Mouse (Mus musculus): ENCODE results near the gene Gpr22.

Gene Gpr22

DNA sequence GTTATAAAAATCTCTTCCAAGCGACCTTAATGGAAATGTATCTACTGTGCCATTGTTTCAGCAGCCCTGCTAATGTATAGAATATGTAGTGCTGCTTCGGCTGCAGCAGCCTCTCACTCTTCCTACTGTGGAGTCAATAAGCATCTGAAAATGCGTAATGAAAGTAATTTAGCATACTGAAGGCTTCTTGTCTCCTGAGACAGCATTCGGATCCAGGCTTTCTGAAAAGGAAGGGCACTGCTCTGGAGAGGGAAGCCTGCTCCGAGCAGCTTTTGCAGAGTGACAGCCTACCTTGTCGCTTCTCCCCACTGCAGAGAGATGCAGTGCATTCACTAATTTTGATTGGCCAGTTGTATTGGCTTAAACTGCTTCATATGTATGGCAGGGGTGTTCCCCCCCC lies at the start of gene Gpr22:
Gene Gpr22, minus strand, starts transcription at position 348 of the 400 bp plus-strand sequence.
- DNase-seq, result peak; percentile 90

DNA sequence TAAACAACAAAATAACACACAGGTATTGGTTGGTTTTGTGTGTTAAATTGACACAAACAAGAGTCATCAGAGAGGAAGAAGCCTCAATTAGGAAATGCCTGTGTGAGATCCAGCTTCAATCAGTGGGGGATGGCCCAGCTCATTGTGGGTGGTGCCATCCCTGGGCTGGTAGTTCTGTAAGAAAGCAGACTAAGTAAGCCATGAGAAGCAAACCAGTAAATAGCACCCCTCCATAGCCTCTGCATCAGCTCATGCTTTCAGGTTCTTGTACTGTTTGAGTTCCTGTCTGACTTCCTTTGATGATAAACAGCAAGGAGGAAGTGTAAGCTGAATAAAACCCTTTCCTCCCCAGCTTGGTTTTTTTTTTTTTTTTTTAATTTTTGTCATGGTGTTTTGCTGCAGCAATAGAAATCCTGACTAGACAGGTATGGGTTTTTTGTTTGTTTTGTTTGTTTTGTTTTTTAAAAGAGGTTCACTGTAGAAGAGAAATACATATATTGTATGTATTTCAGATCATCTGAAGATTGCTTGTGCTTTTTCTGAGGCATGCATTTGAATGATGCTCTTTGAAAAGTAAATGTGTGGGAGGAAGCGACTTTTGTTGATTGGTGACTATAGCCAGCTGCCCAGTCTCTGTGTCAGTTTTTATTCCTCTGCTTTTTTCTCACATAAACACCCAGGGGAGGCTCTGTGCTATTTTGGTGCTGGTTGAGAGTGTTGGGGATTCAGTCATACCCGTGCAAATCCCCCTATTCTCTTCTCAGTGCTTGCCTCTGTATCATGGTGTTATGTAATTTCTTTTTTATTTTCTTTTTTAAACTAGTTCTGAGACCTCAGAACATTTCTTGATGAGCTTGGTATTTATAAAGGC lies 42.4 kb upstream of the Gpr22 start:
- DNase-seq, result no peak

DNA sequence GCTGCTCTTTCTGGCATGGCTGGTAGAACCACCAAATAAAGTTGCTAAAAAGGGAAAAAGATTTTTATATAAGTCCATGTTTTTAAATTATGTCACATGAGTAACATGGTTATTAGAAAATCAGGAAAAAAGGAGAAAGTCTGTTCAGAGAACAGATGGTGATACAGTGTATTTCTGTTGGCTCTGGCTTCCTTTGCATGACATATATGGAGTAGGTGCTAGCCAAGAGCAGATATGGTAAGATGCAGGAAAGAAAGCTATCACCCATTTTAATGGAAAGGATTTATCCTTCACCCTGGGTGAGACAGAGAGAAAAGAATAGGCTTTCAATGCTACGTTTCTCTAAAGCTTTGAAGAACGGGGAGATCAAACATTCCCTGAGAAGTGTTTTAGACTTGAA lies 40.7 kb upstream of the Gpr22 start:
- peak; percentile 38 for DNase-seq

DNA sequence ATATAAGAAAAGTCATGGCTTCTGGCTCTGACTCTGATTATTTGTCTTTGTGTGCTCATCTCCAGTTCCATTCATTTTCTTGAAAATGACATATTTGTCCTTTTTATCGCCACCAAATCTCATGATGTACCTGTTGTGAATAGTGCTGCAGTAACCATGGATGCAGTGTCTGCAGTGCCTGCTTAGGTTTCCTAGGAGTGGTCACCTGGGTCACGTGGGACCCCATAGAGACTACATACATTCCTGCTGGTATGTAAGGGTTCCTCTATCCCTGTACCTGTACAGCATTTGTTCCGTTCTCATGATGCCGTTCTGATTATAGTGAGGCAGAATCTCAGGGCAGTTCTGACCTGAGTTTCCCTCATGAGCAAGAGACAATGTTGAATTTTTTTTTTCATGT lies 36.1 kb upstream of the Gpr22 start:
- no peak for DNase-seq

DNA sequence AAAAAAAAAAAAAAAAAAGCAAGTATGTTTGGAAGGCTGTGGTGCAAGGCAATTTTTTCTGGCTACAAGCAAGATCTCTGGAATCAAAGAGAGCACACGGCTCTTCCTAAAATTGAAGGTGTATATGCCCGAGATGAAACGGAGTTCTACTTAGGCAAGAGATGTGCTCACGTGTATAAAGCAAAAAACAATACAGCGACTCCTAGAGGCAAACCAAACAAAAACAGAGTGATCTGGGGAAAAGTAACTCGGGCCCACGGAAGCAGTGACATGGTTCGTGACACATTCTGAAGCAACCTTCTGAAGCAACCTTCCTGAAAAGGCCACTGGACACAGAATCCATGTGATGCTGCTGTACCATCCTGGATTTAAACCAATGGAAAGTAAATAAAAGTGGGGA lies 33.6 kb upstream of the Gpr22 start:
- no peak for DNase-seq

DNA sequence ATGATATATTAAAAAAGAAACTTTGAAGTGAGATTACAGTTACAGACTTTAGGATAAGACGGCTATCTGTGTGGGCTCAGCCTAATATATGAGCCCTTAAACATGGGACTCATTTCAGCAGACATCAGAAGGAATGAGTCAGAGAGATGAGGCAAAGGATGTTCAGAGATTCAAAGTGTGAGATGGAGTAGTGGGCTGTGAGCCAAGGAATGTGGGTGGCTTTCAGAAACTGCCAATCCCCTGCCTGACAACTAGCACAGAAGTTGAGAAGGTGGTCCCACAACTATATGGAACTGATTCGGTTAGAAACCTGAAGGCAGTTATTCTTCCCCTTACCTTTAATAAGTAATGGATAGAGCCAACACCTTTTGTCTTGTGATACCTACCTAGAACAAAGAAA lies 20.9 kb upstream of the Gpr22 start:
- DNase-seq, result no peak

DNA sequence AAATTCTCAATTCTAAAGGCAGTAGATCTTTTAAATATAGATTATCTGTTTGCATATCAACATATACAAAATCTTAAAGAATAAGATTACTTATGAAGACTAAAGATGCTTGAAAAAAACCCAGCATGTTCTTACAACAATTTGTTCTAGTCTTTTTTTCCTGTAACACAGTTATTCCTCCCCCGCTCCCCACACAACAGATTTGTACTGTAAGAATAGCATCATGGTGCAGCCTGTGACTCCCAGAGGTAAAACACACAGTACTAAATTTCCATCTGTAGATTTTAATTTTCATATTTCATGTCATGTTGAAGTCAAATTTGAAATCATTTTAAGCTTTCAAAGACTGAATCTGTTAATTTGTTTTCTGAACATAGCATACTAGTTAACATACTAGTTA lies 16.4 kb upstream of the Gpr22 start:
- DNase-seq, result no peak

DNA sequence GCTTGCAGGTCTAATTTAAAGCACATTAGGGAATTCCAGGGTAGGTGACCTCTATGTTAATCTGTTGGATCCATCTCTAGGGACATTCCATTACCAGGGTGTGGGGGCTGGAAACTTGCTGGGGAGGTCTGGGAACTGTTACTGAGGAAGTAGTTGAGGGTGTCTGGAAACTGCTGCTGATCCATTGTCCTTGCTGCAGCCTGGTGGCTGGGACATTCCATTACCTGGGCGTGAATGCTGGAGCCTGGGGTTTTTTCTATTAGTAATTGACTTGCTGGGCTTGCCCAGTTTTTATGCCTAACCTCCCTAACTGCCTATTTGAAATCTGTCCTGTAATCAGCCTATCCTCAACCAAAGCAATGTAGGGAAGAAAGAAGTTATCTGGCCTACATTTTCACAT lies 13.0 kb upstream of the Gpr22 start:
- DNase-seq, result no peak

DNA sequence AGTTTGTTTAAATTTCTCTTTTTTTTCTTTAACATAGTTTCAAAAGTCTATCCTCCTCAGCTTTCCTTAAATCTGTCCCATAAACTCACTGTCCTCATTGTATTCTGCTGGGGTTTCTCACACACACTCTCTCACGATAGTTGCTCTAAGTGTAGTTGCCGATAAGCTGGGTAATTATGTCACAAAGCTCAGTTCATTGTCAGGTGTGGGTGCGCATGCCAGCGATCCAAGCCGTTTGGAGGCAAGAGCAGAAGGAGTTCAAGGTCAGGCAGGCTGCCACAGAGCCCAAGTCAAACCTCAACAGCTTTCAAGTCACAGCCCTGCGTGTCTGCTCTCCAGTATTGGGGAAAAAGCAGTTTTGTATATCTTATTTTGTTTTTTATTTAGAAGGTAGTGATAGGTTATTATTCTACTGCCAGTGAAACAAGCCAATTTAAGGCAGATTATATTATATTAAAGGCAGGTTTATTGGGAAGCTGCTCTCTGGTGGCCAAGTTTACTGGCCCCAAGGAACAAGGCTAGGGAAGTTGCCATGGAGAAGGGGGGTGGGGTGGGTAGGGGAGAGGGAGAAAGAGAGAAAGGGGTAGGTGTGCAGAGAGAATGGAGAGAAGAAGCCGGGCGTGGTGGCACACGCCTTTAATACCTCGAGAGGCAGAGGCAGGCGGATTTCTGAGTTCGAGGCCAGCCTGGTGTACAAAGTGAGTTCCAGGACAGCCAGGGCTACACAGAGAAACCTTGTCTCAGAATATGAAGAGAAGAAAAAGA lies 11.9 kb upstream of the Gpr22 start:
- DNase-seq, result no peak

DNA sequence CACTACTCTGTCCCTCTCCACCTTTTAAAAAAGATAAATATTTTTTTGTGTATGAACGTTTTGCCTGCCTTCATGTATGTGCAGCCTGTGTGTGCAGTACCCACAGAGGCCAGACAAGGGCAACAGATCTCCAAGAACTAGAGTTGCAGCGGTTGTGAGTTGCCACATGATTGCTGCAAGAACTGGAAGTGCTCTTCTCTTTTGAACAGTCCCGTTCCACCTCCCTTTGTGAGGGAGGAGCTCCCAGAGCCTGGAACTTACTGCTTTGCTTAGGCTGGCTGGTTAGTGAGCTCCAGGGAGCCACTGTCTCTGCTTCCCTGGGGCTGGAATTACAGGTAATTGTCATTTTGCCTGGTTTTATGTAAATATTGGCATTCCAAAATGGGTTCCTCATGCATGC lies 10.8 kb upstream of the Gpr22 start:
- no peak for DNase-seq

DNA sequence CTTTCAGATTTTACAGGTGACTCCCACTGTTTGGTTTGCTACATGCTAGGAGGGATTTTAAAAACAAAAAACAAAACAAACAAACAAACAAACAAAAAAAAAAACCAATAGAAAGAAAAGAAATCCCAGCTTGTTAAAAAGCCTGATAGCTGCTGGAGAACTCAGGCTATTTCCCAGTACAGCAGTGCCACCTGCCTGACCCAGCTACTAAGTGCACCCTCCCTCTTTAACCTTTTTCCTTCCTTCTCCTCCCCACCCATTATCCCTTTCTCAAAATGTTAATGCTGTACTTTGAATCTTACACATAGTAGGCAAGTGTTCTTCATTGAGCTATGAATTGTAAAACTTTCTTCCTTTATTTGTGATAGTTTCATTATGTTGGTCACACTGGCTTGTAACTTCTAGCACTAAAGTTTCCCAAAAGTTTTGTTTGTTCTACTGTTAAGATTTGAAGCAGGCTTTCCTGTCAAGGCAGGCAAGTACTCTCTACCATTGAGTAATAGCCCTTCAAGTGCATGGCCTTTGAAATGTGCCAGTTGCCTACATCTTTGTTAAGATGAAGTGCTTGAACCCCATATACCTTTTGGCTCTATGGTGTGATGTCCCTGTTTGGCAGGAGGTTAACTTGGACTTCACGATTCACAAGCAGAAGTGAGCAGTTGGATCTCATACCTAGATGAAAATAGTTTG lies 6.0 kb upstream of the Gpr22 start:
- DNase-seq, result peak; percentile 48

DNA sequence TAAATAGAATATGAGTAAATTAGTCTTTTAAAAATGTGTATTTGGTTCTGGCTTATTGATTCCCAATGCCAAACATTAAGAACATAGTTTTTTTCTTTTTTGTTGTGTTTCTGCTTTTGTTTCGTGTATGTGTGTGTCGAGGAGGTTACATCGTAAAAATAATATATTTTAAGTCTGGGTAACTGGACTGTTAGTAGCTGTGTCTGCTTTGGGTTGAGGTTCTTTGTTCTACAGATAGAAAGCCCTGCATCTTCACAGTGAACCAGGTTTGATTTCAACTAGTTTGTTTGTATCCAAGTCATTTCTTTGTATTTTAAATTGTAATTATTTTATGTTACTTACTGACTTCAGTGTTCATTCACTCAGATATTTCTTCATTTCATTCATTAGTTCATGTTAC lies 323 bp upstream of the Gpr22 start:
- no peak for DNase-seq

DNA sequence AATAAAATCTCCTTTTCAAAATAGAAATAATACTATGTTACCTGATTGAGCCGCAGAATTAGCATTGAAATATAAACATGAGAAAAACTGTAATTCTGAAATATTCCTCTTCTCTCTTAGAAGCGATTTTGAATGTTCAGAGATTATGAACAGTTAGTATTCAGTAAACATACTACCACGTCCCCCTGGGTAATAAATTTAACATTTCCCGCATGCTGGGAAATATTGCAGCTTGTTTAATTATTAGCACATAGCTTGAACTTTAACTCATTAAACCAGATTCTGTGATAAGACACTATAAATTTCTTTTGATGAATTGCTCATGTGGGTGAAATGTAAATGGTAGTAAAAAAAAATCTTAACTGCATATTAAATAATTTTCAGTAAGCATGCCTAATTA lies 1.0 kb downstream of the Gpr22 start:
- no peak for DNase-seq

DNA sequence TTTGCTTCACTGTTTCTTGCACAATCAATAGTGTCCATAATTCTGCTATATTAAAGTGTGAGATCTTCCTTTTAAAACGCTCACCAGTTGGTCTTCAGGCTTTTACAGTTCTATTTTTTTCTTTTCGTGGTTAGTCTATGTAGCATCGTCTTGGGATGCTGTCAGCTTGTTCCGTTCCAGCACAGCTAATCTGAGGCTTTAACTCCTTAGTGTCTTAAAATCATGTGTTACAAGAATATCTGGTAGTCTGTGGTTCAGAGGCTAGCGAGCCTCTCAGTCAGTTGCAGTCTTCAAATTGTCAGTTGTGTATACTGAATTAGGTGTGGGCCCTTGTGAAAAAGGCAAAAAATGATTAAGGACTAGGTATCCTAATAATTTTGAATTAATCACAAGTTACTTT lies 1.5 kb downstream of the Gpr22 start:
- DNase-seq, result peak; percentile 67

DNA sequence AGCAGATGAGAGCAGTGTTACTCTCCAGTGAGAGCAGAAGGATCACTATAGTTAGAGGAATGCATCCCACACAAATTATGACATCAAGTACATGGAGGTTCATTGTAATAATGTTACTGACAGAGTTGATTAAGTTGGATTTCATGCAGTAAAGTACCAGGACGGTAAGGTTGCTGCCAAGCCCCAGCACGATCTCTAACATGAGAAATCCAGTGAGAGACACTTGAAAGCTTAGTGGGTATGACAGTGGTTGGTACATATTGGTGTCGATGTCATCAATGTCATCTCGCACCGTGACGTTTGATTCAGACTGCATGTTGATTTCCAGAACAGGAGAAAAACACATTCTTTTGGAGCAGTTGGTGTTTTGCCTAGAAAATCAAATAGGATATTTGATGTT lies 4.1 kb downstream of the Gpr22 start:
- DNase-seq, result no peak

DNA sequence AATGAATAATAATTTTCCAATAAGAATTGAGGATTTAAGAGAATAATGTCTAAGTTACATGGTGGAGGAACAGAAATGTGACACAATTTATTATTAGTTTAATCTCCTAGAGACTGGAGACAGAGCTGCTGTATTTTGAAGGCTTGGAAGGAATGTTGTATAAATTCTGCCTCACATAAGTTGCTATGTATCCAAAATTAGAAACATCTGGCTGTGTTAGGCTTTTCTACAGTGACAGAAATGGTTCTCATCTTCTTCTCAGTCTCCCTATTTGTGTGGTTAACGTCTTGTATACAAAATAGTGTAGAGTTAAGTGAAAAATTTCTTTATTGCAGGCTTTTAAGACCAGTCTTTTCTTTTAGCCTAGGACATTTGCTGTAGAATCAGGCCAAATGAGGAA lies 6.2 kb downstream of the Gpr22 start:
- DNase-seq, result no peak

DNA sequence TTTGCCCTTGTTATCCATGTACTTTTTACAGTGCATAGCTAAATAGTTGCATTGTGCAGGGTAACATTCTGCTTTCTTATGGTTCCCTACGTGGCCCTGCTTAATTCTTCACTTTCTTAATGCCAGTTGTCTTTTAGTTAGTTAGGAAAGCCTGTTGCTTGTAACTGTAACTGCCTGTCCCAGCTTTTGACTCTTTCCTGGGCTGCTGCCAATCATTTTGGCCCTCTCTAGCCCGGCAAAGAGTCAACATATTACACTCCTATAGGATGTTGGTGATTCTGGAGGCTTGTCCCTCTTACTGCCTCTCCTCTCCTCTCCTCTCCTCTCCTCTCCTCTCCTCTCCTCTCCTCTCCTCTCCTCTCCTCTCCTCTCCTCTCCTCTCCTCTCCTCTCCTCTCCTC lies 7.6 kb downstream of the Gpr22 start:
- DNase-seq, result no peak

DNA sequence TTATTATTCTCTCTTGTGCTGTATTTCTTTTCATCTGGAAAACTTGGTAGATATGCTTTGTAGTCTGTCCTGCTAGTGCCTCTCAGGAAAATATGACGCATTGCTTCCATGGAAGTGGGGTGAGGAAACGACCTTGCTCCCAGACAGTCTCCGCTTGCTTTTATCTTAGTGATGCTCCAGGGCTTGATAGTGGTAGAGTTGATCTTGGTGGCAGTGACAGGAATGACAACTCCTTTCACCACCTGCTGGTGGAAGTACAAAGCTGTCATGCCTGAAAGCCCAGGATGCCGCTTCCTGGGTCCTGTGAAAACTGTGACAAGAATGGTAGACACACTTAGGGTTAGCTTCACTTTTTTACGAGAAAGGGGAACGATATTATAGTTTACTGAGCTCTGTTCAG lies 9.8 kb downstream of the Gpr22 start:
- no peak for DNase-seq

DNA sequence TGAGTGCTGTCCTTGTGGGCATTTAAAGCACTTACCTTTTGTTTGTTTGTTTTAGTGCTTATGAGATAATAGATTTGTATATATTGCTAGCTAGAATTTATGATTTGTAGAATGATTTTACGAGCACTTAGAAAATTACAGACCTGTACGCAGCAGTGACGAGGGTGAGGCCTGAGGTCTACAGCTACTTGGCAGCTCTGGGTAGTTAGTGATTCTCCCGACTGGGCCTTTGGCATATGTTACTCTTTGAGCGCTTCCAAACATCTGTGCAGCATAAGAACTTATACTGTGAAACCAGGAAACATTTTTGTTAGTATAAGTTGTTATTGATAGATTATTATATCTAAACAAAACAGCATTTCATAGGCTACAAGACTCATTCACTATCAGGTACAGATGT lies 12.3 kb downstream of the Gpr22 start:
- DNase-seq, result no peak

DNA sequence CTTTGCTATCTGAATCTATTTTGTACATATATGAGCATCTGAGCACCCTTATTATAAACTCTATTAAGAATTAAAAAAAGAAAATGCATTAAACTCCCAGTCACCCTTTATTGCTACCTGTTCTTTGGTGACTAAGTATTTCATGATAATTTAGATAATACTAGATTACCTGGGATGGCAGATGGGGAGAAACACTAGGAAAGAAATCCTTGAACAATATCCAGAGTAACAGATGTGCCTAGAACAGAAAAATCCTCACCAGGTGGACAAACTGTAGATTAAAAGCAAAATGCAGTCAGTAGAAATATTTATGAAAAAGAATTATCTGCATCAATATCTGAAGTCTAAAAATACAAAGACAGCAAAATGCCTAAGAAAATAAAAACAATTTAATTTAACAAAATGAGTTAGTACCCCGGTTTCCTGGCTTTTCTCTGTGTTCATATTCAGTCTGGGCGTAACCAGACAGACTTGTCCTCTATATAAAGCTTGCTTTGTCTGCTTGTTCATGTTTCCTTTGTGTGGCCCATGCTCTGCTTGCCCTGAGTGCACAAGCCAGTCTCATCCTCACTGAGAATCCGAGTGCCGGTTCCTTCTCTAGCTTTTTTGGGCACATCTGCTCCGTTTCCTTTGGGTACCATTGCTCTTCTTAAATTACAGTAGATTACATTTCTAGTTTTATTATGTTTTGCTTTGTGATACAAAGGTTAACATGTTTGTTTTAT lies 13.0 kb downstream of the Gpr22 start:
- DNase-seq, result peak; percentile 57

DNA sequence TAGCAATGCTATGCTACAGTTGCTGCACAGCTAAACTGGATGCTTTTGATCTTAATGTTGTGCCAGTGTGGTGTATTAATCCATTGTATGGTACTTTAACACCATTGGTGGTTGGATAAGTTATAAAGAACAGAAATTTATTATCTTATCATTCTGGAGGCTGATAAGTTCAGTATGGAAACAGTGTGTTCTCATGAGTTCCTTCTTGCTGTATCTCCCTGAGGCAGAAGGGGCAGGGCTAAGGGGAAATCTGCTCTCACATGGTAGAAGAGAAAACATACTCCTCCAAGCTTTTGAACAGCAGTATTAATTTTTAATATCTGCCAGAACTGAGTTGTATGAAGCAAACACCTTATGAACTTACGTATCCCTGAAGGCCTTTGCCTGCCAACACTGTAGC lies 20.5 kb downstream of the Gpr22 start:
- DNase-seq, result no peak

DNA sequence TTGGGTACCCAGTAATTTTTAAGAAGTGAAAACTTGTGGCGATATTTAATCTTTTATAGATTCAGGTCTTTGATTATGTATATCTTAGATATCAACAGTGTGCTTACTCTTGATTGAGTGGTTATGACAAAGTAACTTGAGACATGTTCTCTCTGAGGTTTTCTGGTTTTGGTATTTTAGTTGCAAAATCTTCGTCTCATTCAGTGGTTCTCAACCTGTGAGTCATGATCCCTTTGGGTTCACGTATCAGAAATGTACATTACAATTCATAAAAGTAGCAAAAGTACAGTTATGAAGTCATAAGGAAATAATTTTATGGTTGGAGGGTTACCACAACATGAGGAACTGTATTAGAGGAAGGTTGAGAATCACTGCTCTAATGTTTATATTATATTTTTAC lies 27.1 kb downstream of the Gpr22 start:
- no peak for DNase-seq

DNA sequence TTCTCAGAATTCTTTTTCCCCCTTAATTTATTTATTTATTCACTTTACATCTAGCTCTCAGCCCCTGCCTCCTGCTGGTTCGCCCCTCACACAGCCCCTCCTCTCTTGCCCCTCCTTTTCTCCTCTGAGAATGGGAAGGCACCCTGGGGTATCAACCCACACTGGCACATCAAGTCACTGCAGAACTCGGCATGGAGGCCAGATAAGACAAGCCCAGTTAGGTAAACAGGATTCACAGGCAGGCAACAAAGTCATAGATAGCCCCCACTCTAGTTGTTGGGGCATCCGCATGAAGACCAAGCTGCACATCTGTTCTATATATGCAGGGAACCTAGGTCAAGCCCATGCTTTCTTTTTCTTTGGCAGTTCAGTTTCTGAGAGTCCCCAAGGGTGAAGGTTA lies 46.6 kb downstream of the Gpr22 start:
- DNase-seq, result no peak

All from cerebellum, adult 9-10 months (tissue).